Mouse (Mus musculus) heart, postnatal 0 days (tissue): ENCODE results near the gene Nckap1l.

Source experiments
- CTCF ChIP-seq: IDR thresholded peaks from 2 replicates; pipeline ENCODE4 v1.5.1; 2016; ENCODE audit warnings: antibody characterized with exemption, control low read depth, low read depth
- EP300 ChIP-seq: IDR thresholded peaks from 2 replicates; pipeline ENCODE4 v1.6.1; 2016; ENCODE audit warnings: antibody characterized with exemption, low read depth

DNA sequence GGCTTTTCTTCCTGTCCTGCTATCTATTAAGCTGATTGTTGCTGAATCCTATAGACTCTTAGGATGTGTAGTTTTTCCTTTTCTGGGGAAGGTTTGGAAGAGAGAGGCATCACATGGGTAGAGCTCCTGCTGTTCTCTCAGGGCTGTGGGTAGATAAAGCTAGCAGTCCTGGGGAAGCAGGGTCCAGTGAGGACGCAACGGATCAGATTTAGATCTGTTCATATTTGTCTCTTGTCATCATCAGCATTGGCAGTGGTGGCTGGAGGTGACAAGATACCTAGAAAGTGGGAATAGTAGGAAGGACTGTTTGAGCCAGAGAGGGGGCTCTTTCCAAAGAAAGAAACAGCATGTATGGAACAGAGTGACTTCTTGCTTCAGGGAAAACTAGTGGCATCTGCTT, 81.4 kb downstream of the Nckap1l start:
- TF ChIP-seq CTCF (no peak), EP300 (no peak)
